Mouse (Mus musculus): ENCODE measurements at regions not wholly inside any gene's neighbourhood (a gene's known extent, or its start where the extent isn't known, plus 50 kb on each side); places are given as distances from the start of the nearest gene placed in this dataset.

DNA sequence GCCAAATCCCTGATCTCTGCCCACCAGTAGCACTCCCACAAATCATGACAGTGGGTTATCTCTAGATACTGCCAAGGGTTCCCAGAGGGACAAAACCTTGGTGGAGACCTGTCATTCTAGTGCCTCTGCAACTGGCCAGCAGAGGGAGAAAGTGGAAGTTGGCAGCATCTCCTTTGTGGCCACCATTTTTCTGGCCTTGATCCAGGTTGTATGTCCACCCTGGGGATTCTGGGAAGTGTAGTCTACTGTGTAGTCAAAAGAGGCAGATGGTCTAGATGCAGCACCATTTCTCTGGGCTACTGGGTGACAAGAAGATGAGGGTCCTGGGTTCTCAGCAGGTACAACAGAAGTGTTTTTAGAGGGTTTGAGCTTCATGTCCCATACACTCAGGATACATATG is 152.1 kb downstream of the Cct6b start:
- Histone ChIP-seq H3K9me3 (replicated peaks; ENCODE audit: insufficient read depth, low read length) (no peaks in the 10 kb centered on the region), H3K79me2 (ENCODE audit: control insufficient read depth, insufficient read depth, low read length, poor library complexity) (no peaks in the 10 kb centered on the region), H3K4me3 (ENCODE audit: control insufficient read depth in 1 of 2, insufficient read depth in 1 of 2, low read depth in 2 of 2, low read length in 2 of 2) (no peak overlapping the region), H3K9ac (ENCODE audit: control insufficient read depth, low read depth, low read length, poor library complexity, severe bottlenecking) (no peak overlapping the region), H3K36me3 (ENCODE audit: control insufficient read depth in 1 of 2, insufficient read depth in 2 of 2, low read length in 2 of 2) (no peaks in the 10 kb centered on the region), H3K4me1 (ENCODE audit: control insufficient read depth in 1 of 2, insufficient read depth in 2 of 2, low read length in 2 of 2) (no peaks in the 10 kb centered on the region), H3K27me3 (ENCODE audit: control insufficient read depth in 1 of 2, insufficient read depth in 2 of 2, low read length in 2 of 2) (no peaks in the 10 kb centered on the region), H3K27ac (ENCODE audit: control insufficient read depth, low read depth, low read length) (no peak overlapping the region)
- DNase-seq (ENCODE audit: low read depth, low spot score): peak; percentile 19
- TF ChIP-seq HCFC1 (IDR thresholded peaks at IDR 0.05; ENCODE audit: low read depth, low read length) (0 out of 2 replicates have a peak, but pooled peaks have one; percentile 39), CTCF (IDR thresholded peaks at IDR 0.05 in 2 of 3, conservative IDR thresholded peaks at IDR 0.05 in 1 of 3; ENCODE audit: control insufficient read depth in 1 of 3, insufficient read depth in 1 of 3, low read depth in 2 of 3, low read length in 3 of 3, poor library complexity in 1 of 3, severe bottlenecking in 1 of 3) (peak in 1 of 3 experiments; percentile 1; a peak in 1 of 6 replicates), E2F4 (IDR thresholded peaks at IDR 0.05; ENCODE audit: borderline replicate concordance, low read depth, low read length) (no peak), GABPA (IDR thresholded peaks at IDR 0.05; ENCODE audit: low read depth, low read length) (no peak)

GRCm38 (mm10) chr11:82608963-82609362 is 155.2 kb downstream of the Cct6b start:
- H3K4me3 ChIP-seq (ENCODE audit: control insufficient read depth in 1 of 2, insufficient read depth in 1 of 2, low read depth in 2 of 2, low read length in 2 of 2): no peak overlapping the region
- no peaks in the 10 kb centered on the region for H3K36me3 ChIP-seq (ENCODE audit: control insufficient read depth in 1 of 2, insufficient read depth in 2 of 2, low read length in 2 of 2)
- no peaks in the 10 kb centered on the region for H3K9me3 ChIP-seq (replicated peaks; ENCODE audit: insufficient read depth, low read length)
- no peak for DNase-seq (ENCODE audit: low read depth, low spot score)
- H3K4me1 ChIP-seq (ENCODE audit: control insufficient read depth in 1 of 2, insufficient read depth in 2 of 2, low read length in 2 of 2): no peaks in the 10 kb centered on the region
- H3K79me2 ChIP-seq (ENCODE audit: control insufficient read depth, insufficient read depth, low read length, poor library complexity): no peaks in the 10 kb centered on the region
- H3K27ac ChIP-seq (ENCODE audit: control insufficient read depth, low read depth, low read length): no peak overlapping the region
- H3K27me3 ChIP-seq (ENCODE audit: control insufficient read depth in 1 of 2, insufficient read depth in 2 of 2, low read length in 2 of 2): no peaks in the 10 kb centered on the region
- no peak overlapping the region for H3K9ac ChIP-seq (ENCODE audit: control insufficient read depth, low read depth, low read length, poor library complexity, severe bottlenecking)
- TF ChIP-seq TCF12 (IDR thresholded peaks at IDR 0.05; ENCODE audit: low read depth, low read length): no peak
- TF ChIP-seq CHD2 (IDR thresholded peaks at IDR 0.05; ENCODE audit: low read length): no peak
- no peak for TF ChIP-seq SIN3A (IDR thresholded peaks at IDR 0.05; ENCODE audit: low read length)
- TF ChIP-seq UBTF (IDR thresholded peaks at IDR 0.05; ENCODE audit: borderline replicate concordance, insufficient read depth, low read depth, low read length): no peak
- no peak for TF ChIP-seq GATA1 (IDR thresholded peaks at IDR 0.05; ENCODE audit: low read depth, low read length)
- TF ChIP-seq USF1 (IDR thresholded peaks at IDR 0.05; ENCODE audit: low read depth, low read length): no peak
- no peak for TF ChIP-seq E2F4 (IDR thresholded peaks at IDR 0.05; ENCODE audit: borderline replicate concordance, low read depth, low read length)
- no peak for TF ChIP-seq MYC (IDR thresholded peaks at IDR 0.05; ENCODE audit: low read depth, low read length)
- TF ChIP-seq MAZ (IDR thresholded peaks at IDR 0.05; ENCODE audit: low read depth, low read length): no peak
- TF ChIP-seq HCFC1 (IDR thresholded peaks at IDR 0.05; ENCODE audit: low read depth, low read length): no peak
- no peak for TF ChIP-seq ZNF384 (IDR thresholded peaks at IDR 0.05; ENCODE audit: low read depth, low read length)
- no peak for TF ChIP-seq POLR2A (IDR thresholded peaks at IDR 0.05; ENCODE audit: control insufficient read depth in 1 of 2, insufficient read depth in 1 of 2, low read depth in 1 of 2, low read length in 2 of 2, poor library complexity in 1 of 2)
- no peak for TF ChIP-seq CHD1 (IDR thresholded peaks at IDR 0.05; ENCODE audit: low read depth, low read length)
- TF ChIP-seq MAX (IDR thresholded peaks at IDR 0.05; ENCODE audit: low read length): no peak
- TF ChIP-seq ELF1 (IDR thresholded peaks at IDR 0.05; ENCODE audit: low read depth, low read length): no peak
- no peak for TF ChIP-seq KAT2A (conservative IDR thresholded peaks at IDR 0.05; ENCODE audit: low read depth, low read length)
- TF ChIP-seq MXI1 (IDR thresholded peaks at IDR 0.05; ENCODE audit: low read depth, low read length): no peak
- no peak for TF ChIP-seq TBP (IDR thresholded peaks at IDR 0.05; ENCODE audit: low read depth, low read length)
- no peak for TF ChIP-seq USF2 (IDR thresholded peaks at IDR 0.05; ENCODE audit: borderline replicate concordance in 1 of 2, insufficient read depth in 1 of 2, low read depth in 1 of 2, low read length in 2 of 2)

Data from MEL (cell line).